Mouse (Mus musculus) forelimb bud, embryonic 11.5 days (tissue): Measurements from ENCODE around the gene Tpp2.
A peak's percentile ranks its signal among the peaks of the same experiment; 100 is the strongest.
"Not testable (repeated sequence)": the region's sequence is repeated elsewhere in the genome, so short reads cannot be mapped to it uniquely, and the experiment has no call there.

Experiments
- DNase-seq: peaks from one replicate; pipeline ENCODE4 v3.0.0-alpha.2; 2012; ENCODE audit warnings: low read depth, low spot score

Gene Tpp2

GRCm38 (mm10) chr1:44015556-44015955 is 82.1 kb downstream of the Tpp2 start:
- DNase-seq, result no peak

DNA sequence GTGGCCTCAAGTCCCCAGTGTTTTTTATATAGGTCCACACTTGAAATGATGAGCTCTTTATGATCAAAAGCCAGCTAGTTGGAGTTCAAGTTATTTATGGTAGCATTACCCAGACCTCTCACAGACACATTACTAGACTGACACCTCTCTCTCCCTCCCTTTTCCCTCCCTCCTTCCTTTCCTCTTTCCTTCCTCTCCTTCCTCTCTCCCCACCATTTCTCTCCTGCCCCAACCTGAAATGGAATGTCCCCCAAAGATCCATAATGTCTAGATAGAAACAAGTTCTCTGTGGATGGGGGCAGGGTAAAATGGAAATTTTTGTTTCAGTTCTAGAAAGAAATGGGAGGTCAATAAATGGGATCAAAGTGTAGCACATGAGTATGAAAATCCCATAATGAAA is 86.5 kb downstream of the Tpp2 start, which contains the start of gene Mettl21c:
Mettl21c (minus strand) TSS at position 101 of the 400 bp plus-strand sequence.
- no peak for DNase-seq

GRCm38 (mm10) chr1:44022656-44023055 is 89.2 kb downstream of the Tpp2 start:
- DNase-seq, result no peak

DNA sequence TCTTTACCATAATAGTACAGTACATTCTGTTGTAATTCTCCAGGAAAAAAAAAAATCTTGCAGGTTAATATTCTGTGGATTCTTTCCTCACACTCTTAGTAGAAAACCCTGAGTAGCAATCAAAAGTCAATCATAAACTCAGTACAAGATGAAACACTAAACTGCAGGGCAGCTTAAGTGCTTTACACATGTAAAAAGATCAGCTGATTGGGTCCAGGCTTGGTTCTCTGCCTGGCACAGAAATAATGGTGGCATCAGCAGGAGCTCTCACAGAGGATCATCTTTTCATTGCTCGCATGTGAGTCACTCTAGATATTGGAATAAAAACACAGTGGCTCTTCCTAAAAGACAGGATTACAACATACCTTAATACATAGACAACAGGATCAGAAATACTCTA is 94.2 kb downstream of the Tpp2 start:
- DNase-seq, result no peak

GRCm38 (mm10) chr1:44032213-44032612 is 98.8 kb downstream of the Tpp2 start:
- DNase-seq, result no peak

DNA sequence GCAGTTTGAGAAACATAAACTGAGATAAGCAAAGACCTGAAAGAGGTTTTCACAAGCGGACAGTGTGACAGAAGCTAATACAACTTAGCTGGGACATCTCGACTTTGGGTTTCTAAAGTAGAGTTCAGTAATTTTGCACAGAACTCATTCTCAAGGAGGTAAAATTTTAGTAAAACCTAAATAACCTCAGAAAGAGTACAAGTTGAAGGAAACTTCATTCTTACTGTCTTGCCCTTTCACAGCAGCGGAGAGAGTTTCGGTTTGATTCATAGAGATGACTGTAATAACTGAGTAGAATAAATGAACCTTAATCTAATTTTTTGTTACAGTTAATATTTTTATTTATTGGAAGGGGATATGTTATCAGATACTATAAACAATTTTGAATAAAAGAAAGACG is 99.5 kb downstream of the Tpp2 start:
- DNase-seq, result no peak

GRCm38 (mm10) chr1:44041797-44042554 is 108.5 kb downstream of the Tpp2 start:
- DNase-seq, result peak; percentile 80

DNA sequence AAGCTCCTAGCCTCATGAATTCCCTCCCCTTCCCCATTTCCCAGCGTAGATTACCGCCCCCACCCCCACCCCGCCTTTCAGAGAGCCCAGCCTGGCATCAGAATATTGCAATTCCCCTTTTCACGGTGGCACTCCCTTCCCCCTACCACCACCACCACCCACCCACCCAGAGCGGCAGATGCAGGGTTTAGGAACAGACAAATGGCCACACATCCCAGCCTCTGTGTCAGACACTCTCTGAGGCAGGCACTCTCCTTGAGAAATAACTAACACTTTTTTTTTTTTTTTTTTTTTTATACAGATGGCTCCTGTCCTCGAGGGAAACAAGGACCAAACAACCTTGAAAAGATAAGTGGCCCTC is 109.1 kb downstream of the Tpp2 start:
- DNase-seq, result no peak

DNA sequence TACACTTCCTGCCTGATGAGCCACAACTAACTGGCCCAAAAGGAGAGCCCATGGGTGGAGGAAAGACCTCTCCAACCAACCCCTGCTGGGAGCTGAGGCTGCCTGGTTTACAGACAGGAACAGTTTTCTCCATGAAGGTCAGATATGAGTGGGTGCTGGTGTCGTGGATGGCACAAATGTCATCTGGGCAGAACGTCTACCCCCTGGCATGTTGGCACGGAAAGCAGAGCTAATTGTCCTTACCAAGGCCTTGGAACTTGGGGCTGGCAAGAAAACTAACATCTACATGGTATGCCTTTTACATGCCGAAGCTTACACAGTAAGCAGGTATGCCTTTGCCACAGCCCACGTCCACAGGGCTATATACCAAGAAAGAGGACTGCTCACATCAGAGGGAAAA is 112.2 kb downstream of the Tpp2 start:
- not testable (repeated sequence) for DNase-seq

DNA sequence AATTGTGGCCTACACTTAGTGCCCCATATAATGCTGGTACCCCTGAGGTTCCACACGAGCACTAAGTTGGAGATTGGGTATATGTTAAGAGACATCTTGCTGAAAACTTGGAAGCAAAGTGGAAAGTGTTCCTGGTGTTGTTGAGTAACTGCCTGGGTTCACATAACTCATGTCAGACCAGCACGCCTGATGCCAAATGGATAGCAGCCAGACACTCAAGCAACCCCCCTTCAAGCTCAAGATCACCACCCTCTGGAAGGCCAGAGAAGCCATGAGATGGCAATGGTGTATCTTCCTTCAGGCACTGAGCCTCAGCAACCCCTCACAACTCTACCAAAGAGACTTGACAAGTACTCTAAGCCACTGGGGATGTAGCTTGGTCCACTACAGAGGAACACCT is 113.1 kb downstream of the Tpp2 start:
- no peak for DNase-seq
